Mouse (Mus musculus) spleen, adult 2 months (tissue): ENCODE measurements around the gene Dmac2.

Experiments used
- CTCF ChIP-seq: fragments of 200-500 bp; IDR thresholded peaks from 2 replicates; pipeline ENCODE4 v1.5.1; 2011; ENCODE audit warnings: mild to moderate bottlenecking, inconsistent platforms; ENCODE audit not compliant: insufficient read depth, insufficient read length, insufficient replicate concordance; ENCODE audit errors: extremely low read depth
- POLR2A ChIP-seq: fragments of 200-500 bp; IDR thresholded peaks from 2 replicates; pipeline ENCODE4 v1.6.1; 2011; ENCODE audit warnings: low read depth, low read length, inconsistent platforms

DNA sequence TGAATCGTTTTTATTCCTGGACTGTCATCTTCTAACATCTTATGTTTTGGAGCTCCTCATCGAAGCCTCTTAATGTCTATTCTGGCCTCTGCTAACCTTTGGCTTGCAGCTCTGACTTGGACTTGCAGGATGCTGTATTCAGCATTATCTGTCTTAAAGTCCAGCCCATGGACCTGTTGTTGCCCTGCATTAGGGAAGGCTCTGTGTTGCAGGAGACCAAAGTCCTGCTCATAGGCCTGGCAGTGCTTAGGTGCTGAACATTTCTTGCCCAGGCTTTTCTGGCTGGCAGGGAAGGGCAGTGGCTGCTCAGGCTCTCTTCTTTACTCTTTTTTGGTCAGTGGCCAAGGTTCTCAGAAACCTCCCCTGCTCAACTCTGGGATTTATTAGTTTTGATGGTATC is 12.0 kb upstream of the Dmac2 start:
- no peak for TF ChIP-seq CTCF
- no peak for TF ChIP-seq POLR2A
